Mouse (Mus musculus) fibroblast of lung, adult 2 months (primary cell): ENCODE measurements around the gene Olfr107.

Source experiments
- DNase-seq: peaks from one replicate; pipeline ENCODE4 v3.0.0-alpha.2; 2011; ENCODE audit warnings: low read depth

Olfr107 gene

GRCm38 (mm10) chr17:37398926-37399325, at the start of gene Olfr107:
Gene Olfr107 (plus strand): TSS chr17:37399226.
- DNase-seq = no peak

DNA sequence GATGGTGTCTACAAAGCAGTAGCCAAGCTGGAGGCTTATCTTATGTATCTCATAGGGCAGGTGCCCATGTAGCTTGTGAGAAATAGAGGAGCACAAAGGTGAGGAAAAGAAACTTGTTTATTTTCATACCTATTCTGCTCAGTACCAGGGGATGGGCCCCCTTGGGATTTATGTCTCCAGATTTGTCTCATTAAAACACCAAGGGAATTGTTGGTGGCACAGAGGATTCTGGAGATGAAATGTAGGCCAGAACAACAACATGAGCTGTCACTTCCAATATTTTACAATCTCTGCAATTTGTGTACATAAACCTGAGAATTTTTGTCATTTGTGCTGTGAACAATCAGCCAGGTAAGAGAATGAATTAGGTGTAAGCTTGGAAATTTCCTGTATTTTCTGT, 39.7 kb upstream of the Olfr107 start, which contains the start of gene Olfr104-ps:
Olfr104-ps (plus strand) TSS at position 301 of the 400 bp plus-strand sequence.
- DNase-seq = no peak

- no peak for DNase-seq
Measured at GRCm38 (mm10) chr17:37378733-37379132, 20.3 kb upstream of the Olfr107 start, which contains the start of gene Olfr105-ps. Gene Olfr105-ps (plus strand): TSS chr17:37379033.

GRCm38 (mm10) chr17:37390093-37390492, 8.9 kb upstream of the Olfr107 start, which contains the start of gene Olfr106-ps:
Gene Olfr106-ps (plus strand): TSS chr17:37390393.
- no peak for DNase-seq

DNA sequence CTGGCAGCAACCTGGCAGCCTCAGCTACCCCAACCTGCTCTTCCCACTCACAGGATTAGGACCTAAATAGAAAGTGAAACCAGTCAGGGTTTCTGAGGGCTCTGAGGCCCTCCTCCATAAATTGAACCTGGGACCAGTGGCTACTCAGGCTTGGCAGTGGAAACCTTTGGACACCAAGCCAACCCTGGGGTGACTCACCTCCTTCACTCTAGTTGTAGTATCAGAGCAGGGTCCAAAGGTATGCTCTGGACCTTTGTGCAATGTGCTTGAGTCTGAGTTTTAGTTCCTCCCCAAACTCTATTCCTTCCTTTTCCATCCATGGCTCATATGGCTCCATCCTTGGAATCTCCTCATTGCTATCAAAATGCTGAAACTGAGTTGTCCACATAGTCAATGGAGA, 14.4 kb downstream of the Olfr107 start:
- no peak for DNase-seq

DNA sequence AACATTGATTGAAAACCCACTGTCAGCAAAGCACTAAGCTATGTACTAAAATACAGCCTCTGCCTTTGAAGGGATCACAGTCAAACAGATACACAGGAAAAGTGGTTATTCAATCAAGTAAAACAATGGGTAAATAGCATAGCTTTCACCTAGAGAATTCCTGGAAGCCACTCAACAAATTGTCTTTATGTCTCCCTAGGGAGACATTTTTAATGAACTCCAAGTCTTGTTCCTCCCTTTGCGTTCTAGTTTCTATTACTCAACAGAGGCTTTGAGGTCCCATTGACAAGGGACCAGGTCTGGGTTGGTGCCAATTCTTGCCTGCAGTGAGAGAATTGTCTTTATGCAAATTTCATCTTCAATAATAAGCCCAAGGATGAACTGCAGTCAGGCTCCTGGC, 46.2 kb downstream of the Olfr107 start, which contains the start of gene Olfr108:
Olfr108 (plus strand) TSS at position 301 of the 400 bp plus-strand sequence.
- no peak for DNase-seq
